Mouse (Mus musculus) MEL (cell line): Measurements from ENCODE around the gene Morf4l1. TPM values are rescaled to one million over a fixed set of nuclear protein-coding genes. Genes with fewer than 3 reads are reported as not detected.
"Not testable (repeated sequence)": the region's sequence is repeated elsewhere in the genome, so short reads cannot be mapped to it uniquely, and the experiment has no call there.

Experiments used
- DNase-seq: peaks from one replicate; pipeline ENCODE4 v3.0.0; 2011; ENCODE audit warnings: low read depth, low spot score
- H3K27ac ChIP-seq: 2 replicates; pipeline ENCODE4 v1.5.1; 2012; ENCODE audit warnings: low read depth, mild to moderate bottlenecking, control low read depth, low read length, moderate library complexity; ENCODE audit not compliant: control insufficient read depth
- H3K27me3 ChIP-seq, 2 experiments: fragments of 150-350 bp in 1 of 2; sonication (generic) in 1 of 2; 2 replicates each; pipeline ENCODE4 v1.6.1; 2012; ENCODE audit warnings: low read length in 2 of 2, mild to moderate bottlenecking in 2 of 2, improper control_type of control experiment in 1 of 2, moderate library complexity in 1 of 2; ENCODE audit not compliant: insufficient read depth in 2 of 2, control insufficient read depth in 1 of 2
- H3K36me3 ChIP-seq, 2 experiments: 2 replicates each; pipeline ENCODE4 v1.6.1; 2012 to 2014; ENCODE audit warnings: low read length in 2 of 2, improper control_type of control experiment in 1 of 2, inconsistent platforms in 1 of 2, mild to moderate bottlenecking in 1 of 2; ENCODE audit not compliant: insufficient read depth in 2 of 2, control insufficient read depth in 1 of 2
- H3K4me1 ChIP-seq, 2 experiments: fragments of 150-350 bp in 1 of 2; sonication (generic) in 1 of 2; 2 replicates each; pipeline ENCODE4 v1.6.1; 2012; ENCODE audit warnings: low read length in 2 of 2, improper control_type of control experiment in 1 of 2, mild to moderate bottlenecking in 1 of 2; ENCODE audit not compliant: insufficient read depth in 2 of 2, control insufficient read depth in 1 of 2
- H3K4me3 ChIP-seq, 2 experiments: fragments of 150-350 bp in 1 of 2; sonication (generic) in 1 of 2; 2 replicates each; pipeline ENCODE4 v1.5.1; 2012; ENCODE audit warnings: low read depth in 2 of 2, low read length in 2 of 2, mild to moderate bottlenecking in 2 of 2, moderate library complexity in 2 of 2, control low read depth in 1 of 2, improper control_type of control experiment in 1 of 2; ENCODE audit not compliant: control insufficient read depth in 1 of 2, insufficient read depth in 1 of 2
- H3K79me2 ChIP-seq: 2 replicates; pipeline ENCODE4 v1.6.1; 2012; ENCODE audit warnings: mild to moderate bottlenecking, low read length, moderate library complexity; ENCODE audit not compliant: control insufficient read depth, poor library complexity, insufficient read depth
- H3K9ac ChIP-seq: 2 replicates; pipeline ENCODE4 v1.6.1; 2012; ENCODE audit warnings: low read depth, mild to moderate bottlenecking, control low read depth, low read length, moderate library complexity; ENCODE audit not compliant: control insufficient read depth, poor library complexity, severe bottlenecking
- H3K9me3 ChIP-seq: fragments of 150-350 bp; sonication (generic); replicated peaks from 2 replicates; pipeline ENCODE4 v1.6.1; 2012; ENCODE audit warnings: mild to moderate bottlenecking, low read length, improper control_type of control experiment, moderate library complexity; ENCODE audit not compliant: insufficient read depth
- BHLHE40 ChIP-seq: IDR thresholded peaks from 2 replicates; pipeline ENCODE4 v1.6.1; 2012; ENCODE audit warnings: low read depth, mild to moderate bottlenecking, inconsistent platforms, low read length, improper control_type of control experiment, borderline replicate concordance
- CTCF ChIP-seq, 3 experiments: IDR thresholded peaks in 2 of 3; conservative IDR thresholded peaks in 1 of 3; 2 replicates each; pipeline ENCODE4 v1.5.1; 2011 to 2012; ENCODE audit warnings: low read length in 3 of 3, low read depth in 2 of 3, mild to moderate bottlenecking in 2 of 3, improper control_type of control experiment in 1 of 3, inconsistent platforms in 1 of 3, mixed read lengths in 1 of 3, moderate library complexity in 1 of 3; ENCODE audit not compliant: control insufficient read depth in 1 of 3, insufficient read depth in 1 of 3, poor library complexity in 1 of 3, severe bottlenecking in 1 of 3
- ELF1 ChIP-seq: IDR thresholded peaks from 2 replicates; pipeline ENCODE4 v1.6.1; 2014; ENCODE audit warnings: low read depth, mild to moderate bottlenecking, inconsistent platforms, low read length, improper control_type of control experiment, moderate library complexity
- ETS1 ChIP-seq: IDR thresholded peaks from 2 replicates; pipeline ENCODE4 v1.6.1; 2012; ENCODE audit warnings: low read depth, mild to moderate bottlenecking, inconsistent platforms, low read length, improper control_type of control experiment, moderate library complexity
- MEF2A ChIP-seq: IDR thresholded peaks from 2 replicates; pipeline ENCODE4 v1.6.1; 2014; ENCODE audit warnings: low read depth, mild to moderate bottlenecking, inconsistent platforms, low read length, improper control_type of control experiment; ENCODE audit not compliant: poor library complexity, insufficient replicate concordance, severe bottlenecking; ENCODE audit errors: extremely low read depth
- MXI1 ChIP-seq: IDR thresholded peaks from 2 replicates; pipeline ENCODE4 v1.6.1; 2011; ENCODE audit warnings: mild to moderate bottlenecking, low read depth, low read length, improper control_type of control experiment
- MYC ChIP-seq: IDR thresholded peaks from 2 replicates; pipeline ENCODE4 v1.6.1; 2011; ENCODE audit warnings: low read depth, mild to moderate bottlenecking, low read length, improper control_type of control experiment, moderate library complexity
- NELFE ChIP-seq: IDR thresholded peaks from 2 replicates; pipeline ENCODE4 v1.6.1; 2011; ENCODE audit warnings: low read depth, low read length, improper control_type of control experiment
- NRF1 ChIP-seq: IDR thresholded peaks from 2 replicates; pipeline ENCODE4 v1.6.1; 2014; ENCODE audit warnings: low read depth, mild to moderate bottlenecking, inconsistent platforms, low read length, improper control_type of control experiment, moderate library complexity; ENCODE audit not compliant: poor library complexity, insufficient read depth, severe bottlenecking
- POLR2A ChIP-seq, 2 experiments: IDR thresholded peaks; 2 replicates each; pipeline ENCODE4 v1.6.1; 2011 to 2012; ENCODE audit warnings: low read length in 2 of 2, mild to moderate bottlenecking in 2 of 2, control low read depth in 1 of 2, improper control_type of control experiment in 1 of 2, low read depth in 1 of 2, moderate library complexity in 1 of 2; ENCODE audit not compliant: control insufficient read depth in 1 of 2, insufficient read depth in 1 of 2, poor library complexity in 1 of 2
- POLR2AphosphoS2 ChIP-seq: IDR thresholded peaks from 2 replicates; pipeline ENCODE4 v1.6.1; 2011; ENCODE audit warnings: low read length, improper control_type of control experiment
- RAD21 ChIP-seq: IDR thresholded peaks from 2 replicates; pipeline ENCODE4 v1.6.1; 2011; ENCODE audit warnings: mild to moderate bottlenecking, low read depth, low read length, improper control_type of control experiment
- RCOR1 ChIP-seq: IDR thresholded peaks from 2 replicates; pipeline ENCODE4 v1.6.1; 2012; ENCODE audit warnings: low read depth, mild to moderate bottlenecking, inconsistent platforms, low read length, improper control_type of control experiment
- SMC3 ChIP-seq: IDR thresholded peaks from 2 replicates; pipeline ENCODE4 v1.6.1; 2011; ENCODE audit warnings: low read depth, low read length, improper control_type of control experiment
- TAL1 ChIP-seq: IDR thresholded peaks from 2 replicates; pipeline ENCODE4 v1.6.1; 2012; ENCODE audit warnings: mild to moderate bottlenecking, inconsistent platforms, low read length, moderate library complexity, mixed read lengths
- TCF12 ChIP-seq: IDR thresholded peaks from 2 replicates; pipeline ENCODE4 v1.6.1; 2014; ENCODE audit warnings: low read depth, mild to moderate bottlenecking, inconsistent platforms, low read length, improper control_type of control experiment, moderate library complexity
- USF2 ChIP-seq, 2 experiments: IDR thresholded peaks; 2 replicates each; pipeline ENCODE4 v1.6.1; 2011 to 2012; ENCODE audit warnings: improper control_type of control experiment in 2 of 2, low read length in 2 of 2, borderline replicate concordance in 1 of 2, inconsistent platforms in 1 of 2, low read depth in 1 of 2, mild to moderate bottlenecking in 1 of 2; ENCODE audit not compliant: insufficient read depth in 1 of 2
- ZC3H11A ChIP-seq: IDR thresholded peaks from 2 replicates; pipeline ENCODE4 v1.6.1; 2012; ENCODE audit warnings: low read depth, mild to moderate bottlenecking, inconsistent platforms, low read length, improper control_type of control experiment
- ZKSCAN1 ChIP-seq: IDR thresholded peaks from 2 replicates; pipeline ENCODE4 v1.6.1; 2012; ENCODE audit warnings: low read depth, mild to moderate bottlenecking, inconsistent platforms, low read length, improper control_type of control experiment, moderate library complexity
- polyA plus RNA-seq, 2 experiments: library from polyadenylated mRNA; stranded (reverse) in 1 of 2; unstranded in 1 of 2; fragments of >175 nt in 1 of 2; fragments of >200 nt in 1 of 2; gene quantifications; 2 replicates each; pipeline versions ENCODE4 v1.2.1 to v1.2.4; 2012; ENCODE audit warnings: low replicate concordance in 2 of 2, low read depth in 1 of 2; ENCODE audit not compliant: insufficient read length in 2 of 2, insufficient read depth in 1 of 2, missing spikeins in 1 of 2
- total RNA-seq: library from RNA; depleted of rRNA; stranded (reverse); fragments of 300-350 nt; gene quantifications from 2 replicates; pipeline ENCODE4 v1.2.3, GENCODE M21; 2012

Gene Morf4l1
- total and polyA plus RNA-seq, 3 experiments, result 107 to 292 (median 190) TPM

DNA sequence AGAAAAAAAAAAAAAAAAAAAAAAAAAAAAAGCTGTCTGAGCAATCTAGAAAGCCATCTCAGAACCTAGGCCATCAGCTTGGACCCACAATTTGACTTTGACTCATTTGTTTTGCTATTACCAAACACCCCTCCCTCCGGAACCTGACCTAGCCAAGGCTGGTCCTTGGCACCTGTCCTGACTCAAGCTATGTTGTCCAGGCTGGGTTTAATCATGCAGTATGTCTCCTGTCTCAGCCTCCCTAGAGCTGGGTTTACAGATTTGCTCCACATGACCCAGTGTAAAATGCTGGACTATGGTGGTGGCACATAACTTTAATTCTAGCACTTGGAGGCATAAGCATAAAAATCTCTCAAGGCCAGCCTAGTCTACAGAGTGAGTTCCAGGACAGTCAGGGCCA, 31.6 kb downstream of the Morf4l1 start:
- TF ChIP-seq TAL1 (no peak), NRF1 (no peak), RCOR1 (no peak), POLR2AphosphoS2 (no peak), POLR2A (IDR thresholded peaks at IDR 0.05; ENCODE audit: control insufficient read depth in 1 of 2, insufficient read depth in 1 of 2, low read depth in 1 of 2, low read length in 2 of 2, poor library complexity in 1 of 2) (no peak), ZKSCAN1 (no peak), MEF2A (no peak), MXI1 (no peak), NELFE (no peak), USF2 (IDR thresholded peaks at IDR 0.05; ENCODE audit: borderline replicate concordance in 1 of 2, insufficient read depth in 1 of 2, low read depth in 1 of 2, low read length in 2 of 2) (no peak), SMC3 (no peak), TCF12 (no peak)
- TF ChIP-seq, all 39 proteins: peak for 0
- H3K27me3 ChIP-seq, result no peaks in the 10 kb centered on the region
- H3K36me3 ChIP-seq, result 0 out of 4 replicates have a peak, but pooled peaks cover 0 to 1% of the 10 kb centered on the region in 2 experiments

DNA sequence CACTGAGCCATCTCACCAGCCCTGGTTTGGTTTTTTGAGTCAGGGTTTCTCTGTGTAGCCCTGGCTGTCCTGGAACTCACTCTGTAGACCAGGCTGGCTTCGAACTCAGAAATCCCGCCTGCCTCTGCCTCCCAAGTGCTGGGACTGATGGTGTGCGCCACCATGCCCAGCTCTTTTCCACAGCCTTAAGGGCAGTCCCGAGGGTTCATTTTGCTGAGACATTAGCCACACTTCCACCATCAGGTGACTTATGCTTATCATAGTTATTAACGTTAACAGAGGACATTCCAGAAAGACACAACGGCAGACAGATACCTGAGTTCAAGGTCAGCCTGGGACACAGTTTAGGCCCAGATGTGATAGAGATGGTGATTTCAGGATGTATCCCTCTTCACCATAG, 32.6 kb downstream of the Morf4l1 start:
- H3K27me3 ChIP-seq, H3K9ac ChIP-seq: not testable (repeated sequence)

More for the DNA sequence above, 31.6 kb downstream of the Morf4l1 start:
- no peaks in the 10 kb centered on the region for H3K9me3 ChIP-seq
- no peaks in the 10 kb centered on the region for H3K79me2 ChIP-seq
- H3K9ac ChIP-seq, result no peak overlapping the region
- no peaks in the 10 kb centered on the region for H3K4me1 ChIP-seq
- DNase-seq, result no peak
- H3K4me3 ChIP-seq, result no peak overlapping the region
- H3K27ac ChIP-seq, result no peak overlapping the region

DNA sequence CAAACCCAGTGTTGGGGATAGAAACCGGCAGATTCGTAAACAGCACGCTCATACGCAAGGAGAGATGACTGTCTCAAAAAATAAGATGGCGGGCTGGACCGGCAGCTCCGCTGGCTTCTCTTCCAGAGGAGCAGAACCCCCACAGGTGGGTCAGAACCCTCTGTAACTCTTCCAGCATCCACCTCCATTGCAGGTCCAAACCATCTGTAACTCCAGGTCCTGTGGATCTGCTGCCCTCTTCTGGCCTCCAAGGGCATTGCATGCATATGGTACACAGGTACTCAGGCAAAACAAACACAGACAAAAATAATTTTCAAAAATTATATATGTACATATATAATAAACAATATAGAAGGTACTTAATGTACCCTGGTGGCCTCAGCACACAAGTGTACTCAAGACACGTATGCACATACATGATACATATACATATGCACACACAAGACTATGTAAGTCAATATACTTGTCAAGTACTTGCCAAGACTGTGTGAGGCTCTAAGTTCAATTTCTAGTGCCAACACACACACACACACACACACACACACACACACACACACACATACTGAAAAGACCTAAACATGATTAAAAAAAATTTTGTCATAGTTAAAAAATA, 37.6 kb downstream of the Morf4l1 start:
- Histone ChIP-seq H3K27ac (no peak overlapping the region), H3K9ac (no peak overlapping the region), H3K9me3 (no peaks in the 10 kb centered on the region)
- TF ChIP-seq ETS1 (no peak), TAL1 (no peak), BHLHE40 (no peak), ELF1 (no peak), MYC (no peak), CTCF (IDR thresholded peaks at IDR 0.05 in 2 of 3, conservative IDR thresholded peaks at IDR 0.05 in 1 of 3; ENCODE audit: control insufficient read depth in 1 of 3, insufficient read depth in 1 of 3, low read depth in 2 of 3, low read length in 3 of 3, poor library complexity in 1 of 3, severe bottlenecking in 1 of 3) (peak; percentile 76 to 85 (median 78)), POLR2AphosphoS2 (no peak), ZC3H11A (peak; percentile 55), NELFE (no peak), SMC3 (peak; percentile 56), ZKSCAN1 (no peak), MEF2A (no peak), RAD21 (peak; percentile 78)
- TF ChIP-seq, all 39 proteins: peak for 4
- H3K4me1 ChIP-seq, result peaks cover 0 to 12% of the 10 kb centered on the region in 2 experiments; a peak in 2 of 4 replicates
- DNase-seq, result peak; percentile 65
- no peaks in the 10 kb centered on the region for H3K27me3 ChIP-seq
- peaks cover 0 to 3% of the 10 kb centered on the region in 2 experiments; a peak in 2 of 4 replicates for H3K36me3 ChIP-seq
- no peaks in the 10 kb centered on the region for H3K79me2 ChIP-seq
- no peak overlapping the region for H3K4me3 ChIP-seq

More for the DNA sequence above, 32.6 kb downstream of the Morf4l1 start:
- not testable (repeated sequence) for H3K27ac ChIP-seq, H3K9me3 ChIP-seq, H3K36me3 ChIP-seq, H3K4me1 ChIP-seq, H3K79me2 ChIP-seq, H3K4me3 ChIP-seq, DNase-seq
